Mouse (Mus musculus) intestine, embryonic 14.5 days (tissue): ENCODE measurements at regions not wholly inside any gene's neighbourhood (a gene's known extent, or its start where the extent isn't known, plus 50 kb on each side); places are given as distances from the start of the nearest gene placed in this dataset.

Experiments used
- ATAC-seq: fragments of 200-750 bp; cut with Nextera tagmentation; replicated peaks from 2 replicates; pipeline ENCODE4 v1.8.0; 2017; ENCODE audit warnings: low read depth, moderate number of reproducible peaks, moderate TSS enrichment, moderate library complexity; ENCODE audit not compliant: low FRiP score, low TSS enrichment
- DNase-seq: peaks from one replicate; pipeline ENCODE4 v3.0.0-alpha.2; 2018; ENCODE audit warnings: low spot score
- H3K27ac ChIP-seq: fragments of 300-500 bp; sonication (generic); 2 replicates; pipeline ENCODE4 v1.5.1; 2014; ENCODE audit warnings: low read depth, mild to moderate bottlenecking, control low read depth
- H3K27me3 ChIP-seq: fragments of 300-500 bp; sonication (generic); replicated peaks from 2 replicates; pipeline ENCODE4 v1.6.1; 2014; ENCODE audit warnings: low read length, control low read depth; ENCODE audit not compliant: control insufficient read depth, insufficient read depth
- H3K36me3 ChIP-seq: fragments of 300-500 bp; sonication (generic); 2 replicates; pipeline ENCODE4 v1.6.1; 2014; ENCODE audit warnings: low read length, control low read depth; ENCODE audit not compliant: control insufficient read depth, insufficient read depth
- H3K4me1 ChIP-seq: fragments of 300-500 bp; sonication (generic); replicated peaks from 2 replicates; pipeline ENCODE4 v1.6.1; 2014; ENCODE audit warnings: low read length, control low read depth, mixed read lengths; ENCODE audit not compliant: control insufficient read depth, insufficient read depth
- H3K4me2 ChIP-seq: fragments of 300-500 bp; sonication (generic); 2 replicates; pipeline ENCODE4 v1.6.1; 2014; ENCODE audit warnings: low read length
- H3K4me3 ChIP-seq: fragments of 300-500 bp; sonication (generic); 2 replicates; pipeline ENCODE4 v1.5.1; 2014; ENCODE audit warnings: low read depth, low read length, control low read depth, mixed read lengths
- H3K9ac ChIP-seq: fragments of 300-500 bp; sonication (generic); 2 replicates; pipeline ENCODE4 v1.6.1; 2014; ENCODE audit warnings: mild to moderate bottlenecking, low read length
- H3K9me3 ChIP-seq: fragments of 300-500 bp; sonication (generic); 2 replicates; pipeline ENCODE4 v1.6.1; 2016; ENCODE audit warnings: low read length, control low read depth; ENCODE audit not compliant: control insufficient read depth
- WGBS: fragments of 180-500 bp; shearing (Covaris S2); extraction: QIAGEN DNeasy Blood & Tissue Kit; methylation state at CpG from one replicate; pipeline ENCODE4 v1.1.7; 2014; 5-methylcytosine and 5-hydroxymethylcytosine counted together

- H3K4me2 ChIP-seq = no peak overlapping the region
- H3K4me1 ChIP-seq = peaks cover 17% of the 10 kb centered on the region; the same call in 1 of the 2 replicates
- H3K4me3 ChIP-seq = no peak overlapping the region
- no peaks in the 10 kb centered on the region for H3K27me3 ChIP-seq
- no peak overlapping the region for H3K27ac ChIP-seq
- no peaks in the 10 kb centered on the region for H3K9me3 ChIP-seq
- no peak for ATAC-seq
- DNase-seq = no peak
- H3K9ac ChIP-seq = no peak overlapping the region
- WGBS = 63% methylated on average over 5 of the region's 5 CpGs
- H3K36me3 ChIP-seq = no peaks in the 10 kb centered on the region
Observed at GRCm38 (mm10) chr10:120576886-120577285, 100.6 kb upstream of the Hmga2 start.

DNA sequence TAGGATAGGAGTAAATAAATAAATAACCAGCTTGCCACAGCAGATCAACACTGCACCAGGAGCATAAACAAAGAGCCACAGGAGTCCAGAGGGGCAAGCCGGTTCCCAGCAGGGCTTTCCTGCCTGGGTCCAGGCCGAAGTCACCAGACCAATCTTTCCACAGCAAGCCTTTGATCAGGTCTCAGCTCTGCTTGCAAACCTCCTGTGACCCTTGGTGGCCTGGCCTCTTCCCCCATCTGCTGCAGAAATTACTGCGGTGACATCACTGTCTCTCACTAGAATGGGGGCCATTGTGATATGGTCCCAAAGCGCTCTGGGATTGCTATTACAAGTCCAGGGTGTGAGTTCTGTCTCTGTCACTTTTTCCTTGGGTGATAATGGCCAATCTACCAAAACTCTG, 99.9 kb upstream of the Hmga2 start:
- H3K4me1 ChIP-seq = peaks cover 18% of the 10 kb centered on the region; the same call in 1 of the 2 replicates
- no peaks in the 10 kb centered on the region for H3K9me3 ChIP-seq
- H3K4me3 ChIP-seq = no peak overlapping the region
- no peaks in the 10 kb centered on the region for H3K36me3 ChIP-seq
- H3K9ac ChIP-seq = no peak overlapping the region
- 36% methylated on average over 4 of the region's 4 CpGs for WGBS
- peak; percentile 32; the same call in 1 of the 2 replicates for ATAC-seq
- H3K27me3 ChIP-seq = no peaks in the 10 kb centered on the region
- no peak for DNase-seq
- H3K4me2 ChIP-seq = no peak overlapping the region
- no peak overlapping the region for H3K27ac ChIP-seq

DNA sequence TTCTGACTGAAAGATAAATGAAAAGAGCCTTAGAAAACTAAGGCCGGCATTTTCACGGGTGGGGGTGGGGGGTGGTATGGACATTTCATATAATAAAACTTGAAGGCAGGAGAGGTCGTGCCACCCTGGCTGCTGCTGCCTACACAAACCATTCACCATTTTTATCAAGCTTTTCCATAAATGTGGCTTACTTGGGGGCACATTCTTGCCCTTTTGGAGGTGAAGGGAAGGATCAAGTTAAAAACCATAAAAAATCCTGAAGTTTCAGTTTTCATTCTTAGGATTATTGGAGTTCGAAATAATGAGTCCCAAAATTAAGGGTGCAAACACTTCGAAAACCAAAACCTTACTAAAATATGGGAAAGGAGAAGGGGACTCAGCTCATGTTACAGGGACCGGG, 95.1 kb upstream of the Hmga2 start:
- 6% methylated on average over 6 of the region's 6 CpGs for WGBS
- Histone ChIP-seq H3K9ac (no peak overlapping the region), H3K27me3 (no peaks in the 10 kb centered on the region), H3K36me3 (no peaks in the 10 kb centered on the region), H3K4me1 (peaks cover 13% of the 10 kb centered on the region; the same call in 1 of the 2 replicates), H3K4me3 (no peak overlapping the region), H3K4me2 (0 out of 2 replicates have a peak overlapping the region, but pooled peaks have one; percentile 6), H3K27ac (no peak overlapping the region), H3K9me3 (no peaks in the 10 kb centered on the region)
- DNase-seq (no peak), ATAC-seq (no peak)

- 97% methylated on average over 4 of the region's 4 CpGs for WGBS
- H3K4me1 ChIP-seq = peaks cover 8% of the 10 kb centered on the region
- H3K36me3 ChIP-seq = no peaks in the 10 kb centered on the region
- H3K4me2 ChIP-seq = no peak overlapping the region
- H3K9ac ChIP-seq = no peak overlapping the region
- no peaks in the 10 kb centered on the region for H3K9me3 ChIP-seq
- ATAC-seq (no peak), DNase-seq (no peak)
- no peak overlapping the region for H3K4me3 ChIP-seq
- H3K27me3 ChIP-seq = no peaks in the 10 kb centered on the region
- H3K27ac ChIP-seq = no peak overlapping the region
Observed at GRCm38 (mm10) chr10:120565992-120566391, 89.7 kb upstream of the Hmga2 start.

DNA sequence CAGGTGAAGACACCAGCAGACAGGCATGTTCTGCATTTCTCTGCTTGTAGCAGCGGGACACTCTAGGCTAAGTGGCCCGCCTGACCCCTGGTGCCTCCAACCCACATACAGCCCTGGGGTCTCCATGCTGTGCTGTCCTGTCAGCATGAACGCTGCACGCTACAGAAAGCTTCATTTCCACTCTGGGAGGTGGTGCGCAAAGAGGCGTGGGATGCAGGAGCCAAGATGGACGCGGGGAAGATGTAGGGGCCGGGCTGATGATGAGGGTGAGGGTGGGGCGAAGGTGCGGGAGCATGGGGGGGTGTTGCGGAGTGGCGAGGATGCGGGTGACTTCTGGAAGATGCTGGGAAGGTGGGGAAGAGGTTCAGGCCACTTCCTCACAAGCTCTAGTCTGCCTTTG, 88.6 kb upstream of the Hmga2 start:
- H3K4me2 ChIP-seq = peak overlapping the region; percentile 28
- H3K27ac ChIP-seq = no peak overlapping the region
- H3K27me3 ChIP-seq = no peaks in the 10 kb centered on the region
- H3K4me1 ChIP-seq = peaks cover 8% of the 10 kb centered on the region
- no peaks in the 10 kb centered on the region for H3K36me3 ChIP-seq
- no peak overlapping the region for H3K9ac ChIP-seq
- DNase-seq (no peak), ATAC-seq (no peak)
- no peak overlapping the region for H3K4me3 ChIP-seq
- WGBS = 22% methylated on average over 14 of the region's 14 CpGs
- H3K9me3 ChIP-seq = no peaks in the 10 kb centered on the region

DNA sequence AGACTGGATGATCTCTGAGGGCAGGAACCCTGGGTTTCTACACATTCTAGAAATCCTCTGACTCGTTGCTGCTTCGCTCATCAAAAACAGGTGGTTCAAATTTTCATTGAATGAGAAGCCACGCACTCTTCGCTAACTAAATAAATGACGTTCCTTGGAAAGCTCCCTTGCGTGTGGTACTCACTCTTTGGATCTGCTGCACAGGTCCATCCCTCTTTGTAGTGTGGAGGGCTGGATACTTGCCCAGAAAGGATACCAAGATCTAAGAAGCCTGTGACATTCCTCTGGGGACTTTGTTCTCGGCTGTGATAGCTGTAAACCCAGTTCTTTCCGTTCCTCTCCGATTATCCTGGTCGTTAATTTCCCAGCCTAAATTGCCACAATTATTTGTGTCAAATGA, 87.7 kb upstream of the Hmga2 start:
- no peak overlapping the region for H3K4me3 ChIP-seq
- no peak for DNase-seq
- no peak for ATAC-seq

GRCm38 (mm10) chr10:120561821-120562220, 85.6 kb upstream of the Hmga2 start:
- H3K9me3 ChIP-seq = no peaks in the 10 kb centered on the region
- H3K4me3 ChIP-seq = no peak overlapping the region
- no peak for ATAC-seq
- H3K4me1 ChIP-seq = peaks cover 12% of the 10 kb centered on the region
- H3K4me2 ChIP-seq = no peak overlapping the region
- H3K27me3 ChIP-seq = no peaks in the 10 kb centered on the region
- WGBS = 92% methylated on average over 5 of the region's 5 CpGs
- DNase-seq = no peak
- H3K36me3 ChIP-seq = no peaks in the 10 kb centered on the region
- H3K27ac ChIP-seq = no peak overlapping the region
- no peak overlapping the region for H3K9ac ChIP-seq

More for the DNA sequence above, 87.7 kb upstream of the Hmga2 start:
- Histone ChIP-seq H3K9me3 (no peaks in the 10 kb centered on the region), H3K4me1 (peaks cover 8% of the 10 kb centered on the region), H3K4me2 (peak overlapping the region; percentile 28), H3K9ac (no peak overlapping the region), H3K36me3 (no peaks in the 10 kb centered on the region), H3K27ac (no peak overlapping the region), H3K27me3 (no peaks in the 10 kb centered on the region)
- WGBS = 14% methylated on average over 10 of the region's 10 CpGs

GRCm38 (mm10) chr10:120557850-120558447, 81.7 kb upstream of the Hmga2 start:
- Histone ChIP-seq H3K27me3 (no peaks in the 10 kb centered on the region), H3K4me2 (no peak overlapping the region), H3K9ac (no peak overlapping the region), H3K27ac (peak overlapping the region; percentile 49; the same call in 1 of the 2 replicates), H3K9me3 (no peaks in the 10 kb centered on the region), H3K36me3 (no peaks in the 10 kb centered on the region), H3K4me3 (no peak overlapping the region), H3K4me1 (0 out of 2 replicates have a peak, but pooled peaks cover 4% of the 10 kb centered on the region)
- ATAC-seq (peak; percentile 80), DNase-seq (peak; percentile 66)
- 21% methylated on average over 10 of the region's 10 CpGs for WGBS

DNA sequence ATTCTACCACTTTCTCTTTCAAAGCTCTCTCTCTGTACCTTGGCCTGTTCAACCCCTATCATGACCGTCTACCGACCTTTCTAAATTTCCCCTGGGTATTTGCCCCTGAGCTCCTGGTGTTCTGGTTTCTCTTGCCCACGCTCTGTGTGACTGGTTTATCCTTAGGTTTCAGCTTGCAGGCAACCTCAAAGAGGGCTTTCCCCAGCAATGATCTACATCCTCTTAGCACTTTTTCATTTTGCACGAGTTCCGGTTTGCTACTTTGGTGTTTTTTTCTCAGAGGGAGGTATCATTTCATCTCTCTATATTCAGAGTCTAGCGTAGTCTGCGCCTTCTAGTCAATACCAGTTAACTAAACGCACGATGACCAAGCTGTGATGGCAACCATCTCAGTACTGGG, 79.8 kb upstream of the Hmga2 start:
- no peaks in the 10 kb centered on the region for H3K9me3 ChIP-seq
- WGBS = 86% methylated on average over 9 of the region's 9 CpGs
- H3K4me1 ChIP-seq = peaks cover 12% of the 10 kb centered on the region
- no peak for ATAC-seq
- H3K9ac ChIP-seq = no peak overlapping the region
- H3K4me2 ChIP-seq = no peak overlapping the region
- H3K36me3 ChIP-seq = no peaks in the 10 kb centered on the region
- no peaks in the 10 kb centered on the region for H3K27me3 ChIP-seq
- DNase-seq = no peak
- no peak overlapping the region for H3K4me3 ChIP-seq
- no peak overlapping the region for H3K27ac ChIP-seq
